Mouse (Mus musculus) urinary bladder, postnatal 10 days (tissue): ENCODE measurements around the gene Gm3264.
A peak's percentile ranks its signal among the peaks of the same experiment; 100 is the strongest.
"Not testable (repeated sequence)": the region's sequence is repeated elsewhere in the genome, so short reads cannot be mapped to it uniquely, and the experiment has no call there.

Experiments
- DNase-seq: peaks from one replicate; pipeline ENCODE4 v3.0.0; 2022; ENCODE audit warnings: low spot score

Gene Gm3264

DNA sequence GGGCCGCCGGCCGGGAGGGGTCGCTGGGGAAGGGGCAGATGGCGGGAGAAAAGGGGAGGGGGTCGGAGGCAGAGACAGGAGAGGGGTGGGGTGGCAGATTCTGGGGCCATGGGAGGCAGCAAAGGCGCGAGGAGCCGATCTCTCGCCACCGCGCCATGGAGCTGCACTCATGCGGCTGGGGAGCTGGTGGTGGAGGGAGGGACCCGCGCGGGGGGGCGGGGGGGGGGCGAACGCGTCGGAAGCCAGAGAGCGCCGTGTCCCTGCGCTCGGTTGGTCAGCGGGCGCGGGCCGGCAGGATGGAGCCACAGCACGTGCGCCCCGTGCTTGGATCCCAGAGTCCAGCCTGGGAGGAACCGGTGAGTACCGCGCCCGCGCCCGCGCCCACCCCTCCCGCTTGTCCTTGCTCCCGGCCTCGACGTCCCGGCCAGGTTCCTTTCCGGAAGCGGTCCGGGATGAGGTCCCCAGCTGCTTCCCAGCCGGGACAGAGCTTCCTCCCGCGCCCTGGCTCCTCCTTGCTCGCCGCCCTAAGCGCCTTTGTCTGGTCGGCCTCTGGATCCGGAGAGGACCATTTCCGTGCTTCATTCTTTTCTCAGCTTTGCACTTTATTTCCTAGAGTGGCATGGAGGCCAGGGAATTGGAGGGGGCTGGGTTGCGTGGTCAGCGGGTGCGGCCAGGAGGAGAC, at the start of gene Gm3264:
Gene Gm3264 (plus strand): TSS at position 278 of the 682 bp plus-strand sequence.
- not testable (repeated sequence) for DNase-seq

DNA sequence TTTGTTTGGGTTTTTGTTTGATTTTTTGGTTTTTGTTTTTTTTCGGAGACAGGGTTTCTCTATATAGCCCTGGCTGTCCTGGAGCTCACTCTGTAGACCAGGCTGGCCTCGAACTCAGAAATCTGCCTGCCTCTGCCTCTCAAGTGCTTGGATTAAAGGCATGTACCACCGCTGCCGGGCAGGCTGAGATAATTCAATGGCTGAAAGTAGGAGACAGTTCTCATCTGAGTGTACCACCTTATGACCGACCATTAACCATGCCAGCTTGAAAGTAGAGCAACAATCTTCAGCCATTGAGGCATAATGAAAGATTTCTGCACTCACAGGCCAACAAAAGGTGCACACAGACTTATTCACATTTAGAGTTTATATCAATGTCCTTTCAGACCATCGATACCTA, 49.0 kb upstream of the Gm3264 start:
- peak; percentile 9 for DNase-seq

DNA sequence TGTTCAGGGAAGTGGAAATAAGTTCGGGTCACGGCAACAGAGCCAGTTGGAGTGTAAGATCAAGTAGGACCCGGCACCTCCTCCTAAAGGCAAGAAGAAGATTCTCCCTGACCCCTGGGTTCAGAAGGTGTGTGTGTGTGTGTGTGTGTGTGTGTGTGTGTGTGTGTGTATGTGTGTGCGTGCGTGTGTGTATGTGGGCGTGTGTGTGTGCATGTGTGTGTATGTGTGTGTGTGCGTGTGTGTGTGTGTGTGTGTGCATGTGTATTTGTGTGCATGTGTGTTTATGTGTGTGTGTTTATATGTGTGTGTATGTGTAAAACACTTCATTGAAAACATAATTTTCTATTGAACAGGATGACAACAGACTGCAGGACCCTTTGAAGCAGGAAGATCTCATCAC, 33.4 kb upstream of the Gm3264 start:
- DNase-seq = peak; percentile 9

DNA sequence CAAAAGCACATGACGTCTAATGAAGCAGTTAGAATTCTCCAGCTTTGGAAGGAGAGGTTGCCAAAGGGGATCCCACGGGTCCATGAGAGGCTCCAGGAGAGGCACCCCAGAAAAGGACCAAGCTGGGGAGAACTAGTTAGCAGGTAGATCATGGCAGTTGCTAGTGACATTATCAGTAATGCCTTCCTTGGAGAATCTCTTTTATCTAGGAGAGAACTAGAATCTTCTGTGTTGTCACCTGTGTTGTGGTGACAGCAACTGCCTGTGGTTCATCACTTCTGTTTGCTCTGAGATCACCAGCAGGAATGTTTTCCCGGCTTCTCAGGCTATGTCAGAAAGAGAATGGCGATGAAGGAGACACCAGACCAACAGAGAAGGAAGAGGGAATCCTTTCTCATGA, 17.6 kb upstream of the Gm3264 start, which contains the start of gene Gm3269:
Gene Gm3269 (plus strand): TSS at position 301 of the 400 bp plus-strand sequence.
- DNase-seq = not testable (repeated sequence)

DNA sequence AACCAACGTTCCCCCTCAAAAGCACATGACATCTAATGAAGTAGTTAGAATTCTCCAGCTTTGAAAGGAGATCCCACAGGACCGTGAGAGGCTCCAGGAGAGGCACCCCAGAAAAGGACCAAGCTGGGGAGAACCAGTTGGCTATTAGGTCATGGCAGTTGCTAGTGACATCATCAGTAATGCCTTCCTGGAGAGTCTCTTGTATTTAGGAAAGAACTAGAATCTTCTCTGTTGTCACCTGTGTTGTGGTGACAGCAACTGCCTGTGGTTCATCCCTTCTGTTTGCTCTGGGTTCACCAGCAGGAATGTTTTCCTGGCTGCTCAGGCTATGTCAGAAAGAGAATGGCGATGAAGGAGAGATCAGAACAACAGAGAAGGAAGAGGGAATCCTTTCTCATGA, 36.7 kb downstream of the Gm3264 start, which contains the start of gene Gm3278:
Gene Gm3278 (plus strand): TSS at position 301 of the 400 bp plus-strand sequence.
- DNase-seq = not testable (repeated sequence)
